Mouse (Mus musculus) hindbrain, embryonic 15.5 days (tissue): ENCODE results near the gene Slc22a21. TPM values are rescaled to one million over a fixed set of nuclear protein-coding genes. Genes with fewer than 3 reads are reported as not detected.

Experiments
- ATAC-seq: fragments of 200-750 bp; cut with Nextera tagmentation; 2 replicates; pipeline ENCODE4 v1.8.0; 2017; ENCODE audit warnings: low read depth, moderate number of reproducible peaks, moderate TSS enrichment; ENCODE audit not compliant: low FRiP score
- H3K27ac ChIP-seq: fragments of 300-500 bp; sonication (generic); replicated peaks from 2 replicates; pipeline ENCODE4 v1.5.1; 2015; ENCODE audit warnings: mild to moderate bottlenecking, inconsistent platforms
- H3K27me3 ChIP-seq: fragments of 300-500 bp; sonication (generic); 2 replicates; pipeline ENCODE4 v1.6.1; 2015; ENCODE audit warnings: control low read depth, inconsistent platforms
- H3K36me3 ChIP-seq: fragments of 300-500 bp; sonication (generic); 2 replicates; pipeline ENCODE4 v1.6.1; 2015; ENCODE audit warnings: control low read depth, inconsistent platforms
- H3K4me1 ChIP-seq: fragments of 300-500 bp; sonication (generic); replicated peaks from 2 replicates; pipeline ENCODE4 v1.6.1; 2015; ENCODE audit warnings: control low read depth, inconsistent platforms
- H3K4me2 ChIP-seq: fragments of 300-500 bp; sonication (generic); 2 replicates; pipeline ENCODE4 v1.6.1; 2015; ENCODE audit warnings: moderate library complexity, mild to moderate bottlenecking, inconsistent platforms
- H3K4me3 ChIP-seq: fragments of 300-500 bp; sonication (generic); 2 replicates; pipeline ENCODE4 v1.5.1; 2015; ENCODE audit warnings: mild to moderate bottlenecking, inconsistent platforms
- H3K9ac ChIP-seq: fragments of 300-500 bp; sonication (generic); 2 replicates; pipeline ENCODE4 v1.6.1; 2015; ENCODE audit warnings: inconsistent platforms
- H3K9me3 ChIP-seq: fragments of 300-500 bp; sonication (generic); 2 replicates; pipeline ENCODE4 v1.6.1; 2016; ENCODE audit warnings: control low read depth, inconsistent platforms
- WGBS: fragments of 180-500 bp; shearing (Covaris S2); methylation state at CpG from one replicate; pipeline ENCODE4 v1.1.7; 2015; 5-methylcytosine and 5-hydroxymethylcytosine counted together
- polyA plus RNA-seq: library from polyadenylated mRNA; unstranded; fragments of >200 nt; fragmentation: Nextera tagmentation; extraction: Ambion mirVana; gene quantifications from 2 replicates; pipeline ENCODE4 v1.2.1, GENCODE M21; 2015

The Slc22a21 gene
- polyA plus RNA-seq = 3.1 and 3.7 TPM in 2 replicates

- H3K4me1 ChIP-seq = peaks cover 17% of the 10 kb centered on the region
- H3K9ac ChIP-seq = peak within 1 kb of the TSS; percentile 54
- peak within 1 kb of the TSS; percentile 35; the same call in 1 of the 2 replicates for H3K27ac ChIP-seq
- WGBS = 1% methylated on average over 73 of the region's 73 CpGs
- no peaks in the 10 kb centered on the region for H3K36me3 ChIP-seq
- H3K27me3 ChIP-seq = 0 out of 2 replicates have a peak, but pooled peaks cover 4% of the 10 kb centered on the region
- H3K9me3 ChIP-seq = no peaks in the 10 kb centered on the region
- H3K4me2 ChIP-seq = peak within 1 kb of the TSS; percentile 95
- peak; percentile 96 for ATAC-seq
- H3K4me3 ChIP-seq = peak within 1 kb of the TSS; percentile 67
Observed at GRCm38 (mm10) chr11:53979788-53980621, at the start of gene Slc22a21. Slc22a21 (minus strand) TSS chr11:53980332.

- H3K9ac ChIP-seq = 0 out of 2 replicates have a peak overlapping the region, but pooled peaks have one; percentile 59
- H3K4me3 ChIP-seq = peak overlapping the region; percentile 57
- H3K4me2 ChIP-seq = peak overlapping the region; percentile 97
- no peak for ATAC-seq
- H3K27ac ChIP-seq = no peak overlapping the region
- WGBS = 75% methylated on average over 4 of the region's 4 CpGs
- peaks cover 26% of the 10 kb centered on the region for H3K4me1 ChIP-seq
- no peaks in the 10 kb centered on the region for H3K36me3 ChIP-seq
- no peaks in the 10 kb centered on the region for H3K9me3 ChIP-seq
- H3K27me3 ChIP-seq = no peaks in the 10 kb centered on the region
Observed at GRCm38 (mm10) chr11:54028997-54029396, 48.9 kb upstream of the Slc22a21 start.

GRCm38 (mm10) chr11:54028044-54028951 is 48.2 kb upstream of the Slc22a21 start, which contains the start of gene Slc22a4:
Slc22a4 (minus strand) TSS chr11:54028090.
- WGBS = 2% methylated on average over 61 of the region's 61 CpGs

GRCm38 (mm10) chr11:54027131-54028043 is 47.3 kb upstream of the Slc22a21 start:
- H3K4me3 ChIP-seq = peak overlapping the region; percentile 57
- H3K4me2 ChIP-seq = peak overlapping the region; percentile 97
- H3K9me3 ChIP-seq = no peaks in the 10 kb centered on the region
- peaks cover 26% of the 10 kb centered on the region for H3K4me1 ChIP-seq
- H3K27me3 ChIP-seq = no peaks in the 10 kb centered on the region
- WGBS = 17% methylated on average over 31 of the region's 31 CpGs
- no peaks in the 10 kb centered on the region for H3K36me3 ChIP-seq
- peak overlapping the region; percentile 59 for H3K9ac ChIP-seq
- H3K27ac ChIP-seq = peak overlapping the region; percentile 42; the same call in 1 of the 2 replicates
- ATAC-seq = peak; percentile 65

More at GRCm38 (mm10) chr11:54028044-54028951, 48.2 kb upstream of the Slc22a21 start, which contains the start of gene Slc22a4:
- peak within 1 kb of the TSS; percentile 59 for H3K9ac ChIP-seq
- peak; percentile 86 for ATAC-seq
- H3K4me1 ChIP-seq = peaks cover 26% of the 10 kb centered on the region
- peak within 1 kb of the TSS; percentile 42 for H3K27ac ChIP-seq
- H3K4me2 ChIP-seq = peak within 1 kb of the TSS; percentile 97
- no peaks in the 10 kb centered on the region for H3K9me3 ChIP-seq
- H3K27me3 ChIP-seq = no peaks in the 10 kb centered on the region
- H3K4me3 ChIP-seq = peak within 1 kb of the TSS; percentile 57
- H3K36me3 ChIP-seq = no peaks in the 10 kb centered on the region

- Histone ChIP-seq H3K4me2 (peak overlapping the region; percentile 97), H3K27ac (no peak overlapping the region), H3K4me1 (peaks cover 26% of the 10 kb centered on the region), H3K4me3 (no peak overlapping the region), H3K27me3 (no peaks in the 10 kb centered on the region), H3K36me3 (no peaks in the 10 kb centered on the region), H3K9me3 (no peaks in the 10 kb centered on the region), H3K9ac (no peak overlapping the region)
- ATAC-seq = no peak
- 89% methylated on average over 1 of the region's 1 CpGs for WGBS
Observed at GRCm38 (mm10) chr11:54026491-54027041, 46.4 kb upstream of the Slc22a21 start.

GRCm38 (mm10) chr11:54021396-54022093 is 41.4 kb upstream of the Slc22a21 start:
- H3K27me3 ChIP-seq = no peaks in the 10 kb centered on the region
- no peak overlapping the region for H3K27ac ChIP-seq
- H3K4me3 ChIP-seq = no peak overlapping the region
- no peak overlapping the region for H3K9ac ChIP-seq
- H3K4me2 ChIP-seq = no peak overlapping the region
- peaks cover 3% of the 10 kb centered on the region; the same call in 1 of the 2 replicates for H3K4me1 ChIP-seq
- WGBS = 94% methylated on average over 5 of the region's 5 CpGs
- H3K36me3 ChIP-seq = no peaks in the 10 kb centered on the region
- H3K9me3 ChIP-seq = no peaks in the 10 kb centered on the region
- ATAC-seq = no peak

GRCm38 (mm10) chr11:54018893-54019732 is 39.0 kb upstream of the Slc22a21 start:
- no peak overlapping the region for H3K9ac ChIP-seq
- no peak for ATAC-seq
- H3K9me3 ChIP-seq = no peaks in the 10 kb centered on the region
- H3K4me1 ChIP-seq = no peaks in the 10 kb centered on the region
- no peak overlapping the region for H3K4me2 ChIP-seq
- H3K27ac ChIP-seq = no peak overlapping the region
- no peaks in the 10 kb centered on the region for H3K36me3 ChIP-seq
- WGBS = 94% methylated on average over 3 of the region's 3 CpGs
- H3K27me3 ChIP-seq = no peaks in the 10 kb centered on the region
- no peak overlapping the region for H3K4me3 ChIP-seq

- Histone ChIP-seq H3K4me3 (no peak overlapping the region), H3K27me3 (no peaks in the 10 kb centered on the region), H3K4me1 (no peaks in the 10 kb centered on the region), H3K9ac (no peak overlapping the region), H3K27ac (no peak overlapping the region), H3K9me3 (no peaks in the 10 kb centered on the region), H3K36me3 (no peaks in the 10 kb centered on the region), H3K4me2 (no peak overlapping the region)
- no peak for ATAC-seq
- WGBS = 78% methylated on average over 4 of the region's 4 CpGs
Observed at GRCm38 (mm10) chr11:54017596-54017995, 37.5 kb upstream of the Slc22a21 start.

- no peak overlapping the region for H3K27ac ChIP-seq
- H3K9me3 ChIP-seq = no peaks in the 10 kb centered on the region
- no peaks in the 10 kb centered on the region for H3K36me3 ChIP-seq
- H3K4me2 ChIP-seq = no peak overlapping the region
- H3K9ac ChIP-seq = no peak overlapping the region
- H3K4me3 ChIP-seq = no peak overlapping the region
- H3K27me3 ChIP-seq = no peaks in the 10 kb centered on the region
- no peaks in the 10 kb centered on the region for H3K4me1 ChIP-seq
- 68% methylated on average over 8 of the region's 8 CpGs for WGBS
- no peak for ATAC-seq
Observed at GRCm38 (mm10) chr11:54016051-54016450, 35.9 kb upstream of the Slc22a21 start.

GRCm38 (mm10) chr11:54012961-54013360 is 32.8 kb upstream of the Slc22a21 start:
- ATAC-seq = no peak
- H3K27ac ChIP-seq = no peak overlapping the region
- no peaks in the 10 kb centered on the region for H3K27me3 ChIP-seq
- H3K4me3 ChIP-seq = no peak overlapping the region
- no peak overlapping the region for H3K4me2 ChIP-seq
- H3K9ac ChIP-seq = no peak overlapping the region
- WGBS = 82% methylated on average over 5 of the region's 5 CpGs
- no peaks in the 10 kb centered on the region for H3K4me1 ChIP-seq
- H3K36me3 ChIP-seq = no peaks in the 10 kb centered on the region
- H3K9me3 ChIP-seq = no peaks in the 10 kb centered on the region
